Mouse (Mus musculus): ENCODE data around the gene Nln.

DNA sequence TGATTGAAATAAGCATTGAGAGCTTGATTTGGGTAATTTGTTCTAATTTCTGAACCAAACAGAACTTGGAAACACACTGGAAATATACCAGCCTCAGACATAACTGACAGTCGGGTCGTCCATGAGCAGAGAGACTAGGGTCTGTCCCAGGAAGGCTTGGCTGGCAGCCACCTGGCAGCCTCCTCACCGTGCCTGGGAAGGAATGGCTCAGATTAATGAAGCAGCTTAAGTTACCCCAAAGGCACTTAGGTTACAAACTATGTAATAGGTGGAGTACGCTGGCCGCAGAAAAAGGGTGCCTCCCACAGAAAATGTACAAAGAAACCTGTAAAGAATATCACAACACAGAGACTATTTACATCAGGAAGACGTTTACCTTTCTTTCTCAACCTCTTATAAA lies 74.6 kb downstream of the Nln start:
- TF ChIP-seq USF1 (IDR thresholded peaks at IDR 0.05; ENCODE audit: low read depth) (no peak), MYOG (IDR thresholded peaks at IDR 0.05; ENCODE audit: control insufficient read depth in 1 of 3, insufficient read depth in 1 of 3, insufficient read length in 2 of 3, low read depth in 2 of 3) (no peak), POLR2A (IDR thresholded peaks at IDR 0.05; ENCODE audit: insufficient read length, low read depth) (no peak), MAX (IDR thresholded peaks at IDR 0.05; ENCODE audit: low read depth) (no peak), CEBPB (IDR thresholded peaks at IDR 0.05; ENCODE audit: insufficient read depth, poor library complexity, severe bottlenecking) (no peak)
